Mouse (Mus musculus): Measurements from ENCODE around the gene Runx2. TPM values are rescaled to one million over a fixed set of nuclear protein-coding genes. Genes with fewer than 3 reads are reported as not detected.

Gene Runx2
- polyA plus RNA-seq, 1 experiment: 7.7 TPM

- TF ChIP-seq CTCF (IDR thresholded peaks at IDR 0.05; ENCODE audit: extremely low read depth, insufficient read depth, low read length) (no peak), POLR2A (IDR thresholded peaks at IDR 0.05; ENCODE audit: extremely low read depth, insufficient read depth, low read length) (no peak)
- H3K27ac ChIP-seq (ENCODE audit: insufficient read depth, low read length): no peak overlapping the region
- H3K4me3 ChIP-seq (ENCODE audit: insufficient read depth, low read length): no peak overlapping the region
- H3K4me1 ChIP-seq (ENCODE audit: control insufficient read depth, insufficient read depth, low read length): no peaks in the 10 kb centered on the region
Observed at GRCm38 (mm10) chr17:44577791-44578190, 236.8 kb downstream of the Runx2 start.

- Histone ChIP-seq H3K4me1 (ENCODE audit: control insufficient read depth, insufficient read depth, low read length) (no peaks in the 10 kb centered on the region), H3K4me3 (ENCODE audit: insufficient read depth, low read length) (no peak overlapping the region), H3K27ac (ENCODE audit: insufficient read depth, low read length) (no peak overlapping the region)
- no peak for TF ChIP-seq CTCF (IDR thresholded peaks at IDR 0.05; ENCODE audit: extremely low read depth, insufficient read depth, low read length)
- TF ChIP-seq POLR2A (IDR thresholded peaks at IDR 0.05; ENCODE audit: extremely low read depth, insufficient read depth, low read length): no peak
Observed at GRCm38 (mm10) chr17:44570899-44571298, 243.7 kb downstream of the Runx2 start.

- TF ChIP-seq POLR2A (IDR thresholded peaks at IDR 0.05; ENCODE audit: extremely low read depth, insufficient read depth, low read length) (no peak), CTCF (IDR thresholded peaks at IDR 0.05; ENCODE audit: extremely low read depth, insufficient read depth, low read length) (no peak)
Observed at GRCm38 (mm10) chr17:44569020-44569621, 245.5 kb downstream of the Runx2 start.

GRCm38 (mm10) chr17:44566992-44567391, 247.6 kb downstream of the Runx2 start:
- H3K4me3 ChIP-seq (ENCODE audit: insufficient read depth, low read length): no peak overlapping the region
- TF ChIP-seq POLR2A (IDR thresholded peaks at IDR 0.05; ENCODE audit: extremely low read depth, insufficient read depth, low read length) (no peak), CTCF (IDR thresholded peaks at IDR 0.05; ENCODE audit: extremely low read depth, insufficient read depth, low read length) (no peak)
- H3K27ac ChIP-seq (ENCODE audit: insufficient read depth, low read length): no peak overlapping the region
- H3K4me1 ChIP-seq (ENCODE audit: control insufficient read depth, insufficient read depth, low read length): no peaks in the 10 kb centered on the region

More at GRCm38 (mm10) chr17:44569020-44569621, 245.5 kb downstream of the Runx2 start:
- H3K4me3 ChIP-seq (ENCODE audit: insufficient read depth, low read length): no peak overlapping the region
- no peak overlapping the region for H3K27ac ChIP-seq (ENCODE audit: insufficient read depth, low read length)
- no peaks in the 10 kb centered on the region for H3K4me1 ChIP-seq (ENCODE audit: control insufficient read depth, insufficient read depth, low read length)

- no peak for TF ChIP-seq POLR2A (IDR thresholded peaks at IDR 0.05; ENCODE audit: extremely low read depth, insufficient read depth, low read length)
- no peak for TF ChIP-seq CTCF (IDR thresholded peaks at IDR 0.05; ENCODE audit: extremely low read depth, insufficient read depth, low read length)
- Histone ChIP-seq H3K4me3 (ENCODE audit: insufficient read depth, low read length) (no peak overlapping the region), H3K27ac (ENCODE audit: insufficient read depth, low read length) (no peak overlapping the region), H3K4me1 (ENCODE audit: control insufficient read depth, insufficient read depth, low read length) (no peaks in the 10 kb centered on the region)
Observed at GRCm38 (mm10) chr17:44565884-44566515, 248.6 kb downstream of the Runx2 start.

GRCm38 (mm10) chr17:44565311-44565831, 249.2 kb downstream of the Runx2 start:
- Histone ChIP-seq H3K4me3 (ENCODE audit: insufficient read depth, low read length) (no peak overlapping the region), H3K4me1 (ENCODE audit: control insufficient read depth, insufficient read depth, low read length) (no peaks in the 10 kb centered on the region), H3K27ac (ENCODE audit: insufficient read depth, low read length) (no peak overlapping the region)
- TF ChIP-seq POLR2A (IDR thresholded peaks at IDR 0.05; ENCODE audit: extremely low read depth, insufficient read depth, low read length) (no peak), CTCF (IDR thresholded peaks at IDR 0.05; ENCODE audit: extremely low read depth, insufficient read depth, low read length) (no peak)

GRCm38 (mm10) chr17:44564611-44565198, 249.9 kb downstream of the Runx2 start:
- Histone ChIP-seq H3K27ac (ENCODE audit: insufficient read depth, low read length) (no peak overlapping the region), H3K4me1 (ENCODE audit: control insufficient read depth, insufficient read depth, low read length) (no peaks in the 10 kb centered on the region), H3K4me3 (ENCODE audit: insufficient read depth, low read length) (no peak overlapping the region)
- TF ChIP-seq CTCF (IDR thresholded peaks at IDR 0.05; ENCODE audit: extremely low read depth, insufficient read depth, low read length) (no peak), POLR2A (IDR thresholded peaks at IDR 0.05; ENCODE audit: extremely low read depth, insufficient read depth, low read length) (no peak)

GRCm38 (mm10) chr17:44560016-44560415, 254.6 kb downstream of the Runx2 start:
- Histone ChIP-seq H3K4me3 (ENCODE audit: insufficient read depth, low read length) (no peak overlapping the region), H3K4me1 (ENCODE audit: control insufficient read depth, insufficient read depth, low read length) (no peaks in the 10 kb centered on the region), H3K27ac (ENCODE audit: insufficient read depth, low read length) (no peak overlapping the region)
- TF ChIP-seq CTCF (IDR thresholded peaks at IDR 0.05; ENCODE audit: extremely low read depth, insufficient read depth, low read length) (no peak), POLR2A (IDR thresholded peaks at IDR 0.05; ENCODE audit: extremely low read depth, insufficient read depth, low read length) (no peak)

- no peak for TF ChIP-seq CTCF (IDR thresholded peaks at IDR 0.05; ENCODE audit: extremely low read depth, insufficient read depth, low read length)
- no peak for TF ChIP-seq POLR2A (IDR thresholded peaks at IDR 0.05; ENCODE audit: extremely low read depth, insufficient read depth, low read length)
- no peak overlapping the region for H3K27ac ChIP-seq (ENCODE audit: insufficient read depth, low read length)
- H3K4me3 ChIP-seq (ENCODE audit: insufficient read depth, low read length): no peak overlapping the region
- no peaks in the 10 kb centered on the region for H3K4me1 ChIP-seq (ENCODE audit: control insufficient read depth, insufficient read depth, low read length)
Observed at GRCm38 (mm10) chr17:44557199-44558111, 257.1 kb downstream of the Runx2 start.
